Mouse (Mus musculus) kidney, adult 8-10 months (tissue): ENCODE results near the gene Cpeb3.

Experiments
- DNase-seq, 2 experiments: peaks; one replicate each; pipeline ENCODE4 v3.0.0; 2022

Gene Cpeb3

GRCm38 (mm10) chr19:37079151-37079550 lies 129.2 kb downstream of the Cpeb3 start:
- no peak for DNase-seq

GRCm38 (mm10) chr19:37078571-37078970 lies 129.8 kb downstream of the Cpeb3 start:
- no peak for DNase-seq

- DNase-seq: peak; percentile 91 to 94
These were observed 130.3 kb downstream of the Cpeb3 start for GRCm38 (mm10) chr19:37078064-37078463.

GRCm38 (mm10) chr19:37077258-37077657 lies 131.1 kb downstream of the Cpeb3 start:
- peak; percentile 57 to 65 for DNase-seq

- no peak for DNase-seq
These were observed 131.8 kb downstream of the Cpeb3 start for GRCm38 (mm10) chr19:37076646-37077045.

- no peak for DNase-seq
These were observed 132.3 kb downstream of the Cpeb3 start for GRCm38 (mm10) chr19:37076116-37076515.

GRCm38 (mm10) chr19:37075690-37076089 lies 132.7 kb downstream of the Cpeb3 start:
- peak; percentile 32 to 42 for DNase-seq

GRCm38 (mm10) chr19:37074726-37075125 lies 133.7 kb downstream of the Cpeb3 start:
- peak; percentile 67 to 80 for DNase-seq

- peak; percentile 36 to 84 for DNase-seq
These were observed 134.1 kb downstream of the Cpeb3 start for GRCm38 (mm10) chr19:37074276-37074675.

GRCm38 (mm10) chr19:37072871-37073629 lies 135.4 kb downstream of the Cpeb3 start:
- DNase-seq: no peak

GRCm38 (mm10) chr19:37069243-37069642 lies 139.2 kb downstream of the Cpeb3 start:
- no peak for DNase-seq

GRCm38 (mm10) chr19:37060078-37060477 lies 148.3 kb downstream of the Cpeb3 start:
- DNase-seq: no peak

GRCm38 (mm10) chr19:37059623-37060022 lies 148.8 kb downstream of the Cpeb3 start:
- DNase-seq: peak; percentile 72 to 80

- DNase-seq: no peak
These were observed 151.1 kb downstream of the Cpeb3 start for GRCm38 (mm10) chr19:37057161-37057905.

GRCm38 (mm10) chr19:37055976-37056556 lies 152.3 kb downstream of the Cpeb3 start:
- no peak for DNase-seq

- DNase-seq: peak; percentile 59 to 64
These were observed 157.6 kb downstream of the Cpeb3 start for GRCm38 (mm10) chr19:37050643-37051345.

- DNase-seq: no peak
These were observed 159.9 kb downstream of the Cpeb3 start for GRCm38 (mm10) chr19:37048507-37048906.

GRCm38 (mm10) chr19:37044431-37044830 lies 164.0 kb downstream of the Cpeb3 start:
- no peak for DNase-seq

GRCm38 (mm10) chr19:37040906-37041305 lies 167.5 kb downstream of the Cpeb3 start:
- no peak for DNase-seq

GRCm38 (mm10) chr19:37032364-37032763 lies 176.0 kb downstream of the Cpeb3 start:
- DNase-seq: no peak

- no peak for DNase-seq
These were observed 177.0 kb downstream of the Cpeb3 start for GRCm38 (mm10) chr19:37031446-37031845.

- DNase-seq: no peak
These were observed 178.6 kb downstream of the Cpeb3 start for GRCm38 (mm10) chr19:37029771-37030170.

- DNase-seq: no peak
These were observed 182.0 kb downstream of the Cpeb3 start for GRCm38 (mm10) chr19:37026408-37026807.
